Mouse (Mus musculus) lung, postnatal 36 days (tissue): ENCODE data around the gene Clip2.

Source experiments
- DNase-seq: peaks from one replicate; pipeline ENCODE4 v3.0.0; 2022; ENCODE audit warnings: mixed read lengths

Gene Clip2

GRCm38 (mm10) chr5:134560450-134561171, 8.4 kb upstream of the Clip2 start:
- DNase-seq: no peak

- DNase-seq: no peak
Observed at GRCm38 (mm10) chr5:134560071-134560449, 7.8 kb upstream of the Clip2 start, which contains the start of gene Syna. Syna (minus strand) TSS chr5:134560171.

GRCm38 (mm10) chr5:134555463-134556164, 3.4 kb upstream of the Clip2 start:
- peak; percentile 82 for DNase-seq

- no peak for DNase-seq
Observed at GRCm38 (mm10) chr5:134553951-134554546, 1.8 kb upstream of the Clip2 start.

- DNase-seq: peak; percentile 61
Observed at GRCm38 (mm10) chr5:134551233-134552109, 763 bp downstream of the Clip2 start.

GRCm38 (mm10) chr5:134550836-134551232, 1.4 kb downstream of the Clip2 start:
- no peak for DNase-seq

- no peak for DNase-seq
Observed at GRCm38 (mm10) chr5:134549640-134550168, 2.5 kb downstream of the Clip2 start.

GRCm38 (mm10) chr5:134548306-134548705, 3.9 kb downstream of the Clip2 start:
- no peak for DNase-seq

GRCm38 (mm10) chr5:134546790-134547189, 5.4 kb downstream of the Clip2 start:
- DNase-seq: no peak

- DNase-seq: peak; percentile 49
Observed at GRCm38 (mm10) chr5:134545242-134545629, 7.0 kb downstream of the Clip2 start.

GRCm38 (mm10) chr5:134544516-134545241, 7.6 kb downstream of the Clip2 start:
- DNase-seq: peak; percentile 40

GRCm38 (mm10) chr5:134541640-134542039, 10.6 kb downstream of the Clip2 start:
- DNase-seq: peak; percentile 88

GRCm38 (mm10) chr5:134540881-134541280, 11.4 kb downstream of the Clip2 start:
- peak; percentile 66 for DNase-seq

GRCm38 (mm10) chr5:134539891-134540290, 12.3 kb downstream of the Clip2 start:
- peak; percentile 76 for DNase-seq

- no peak for DNase-seq
Observed at GRCm38 (mm10) chr5:134536036-134536435, 16.2 kb downstream of the Clip2 start.

GRCm38 (mm10) chr5:134532417-134532816, 19.8 kb downstream of the Clip2 start:
- peak; percentile 61 for DNase-seq

- peak; percentile 50 for DNase-seq
Observed at GRCm38 (mm10) chr5:134531585-134531984, 20.6 kb downstream of the Clip2 start.

GRCm38 (mm10) chr5:134530830-134531229, 21.4 kb downstream of the Clip2 start:
- DNase-seq: peak; percentile 75

- no peak for DNase-seq
Observed at GRCm38 (mm10) chr5:134528488-134528887, 23.7 kb downstream of the Clip2 start.

GRCm38 (mm10) chr5:134525971-134526711, 26.1 kb downstream of the Clip2 start:
- no peak for DNase-seq

- no peak for DNase-seq
Observed at GRCm38 (mm10) chr5:134523728-134524127, 28.5 kb downstream of the Clip2 start.
